Mouse (Mus musculus) liver, postnatal 0 days (tissue): ENCODE measurements at regions not wholly inside any gene's neighbourhood (a gene's known extent, or its start where the extent isn't known, plus 50 kb on each side); places are given as distances from the start of the nearest gene placed in this dataset.

Source experiments
- CTCF ChIP-seq: sonication (generic); IDR thresholded peaks from 2 replicates; pipeline ENCODE4 v1.5.1; 2016; ENCODE audit warnings: antibody characterized with exemption, low read depth
- EP300 ChIP-seq: IDR thresholded peaks from 2 replicates; pipeline ENCODE4 v1.6.1; 2016; ENCODE audit warnings: antibody characterized with exemption, low read depth, mild to moderate bottlenecking

DNA sequence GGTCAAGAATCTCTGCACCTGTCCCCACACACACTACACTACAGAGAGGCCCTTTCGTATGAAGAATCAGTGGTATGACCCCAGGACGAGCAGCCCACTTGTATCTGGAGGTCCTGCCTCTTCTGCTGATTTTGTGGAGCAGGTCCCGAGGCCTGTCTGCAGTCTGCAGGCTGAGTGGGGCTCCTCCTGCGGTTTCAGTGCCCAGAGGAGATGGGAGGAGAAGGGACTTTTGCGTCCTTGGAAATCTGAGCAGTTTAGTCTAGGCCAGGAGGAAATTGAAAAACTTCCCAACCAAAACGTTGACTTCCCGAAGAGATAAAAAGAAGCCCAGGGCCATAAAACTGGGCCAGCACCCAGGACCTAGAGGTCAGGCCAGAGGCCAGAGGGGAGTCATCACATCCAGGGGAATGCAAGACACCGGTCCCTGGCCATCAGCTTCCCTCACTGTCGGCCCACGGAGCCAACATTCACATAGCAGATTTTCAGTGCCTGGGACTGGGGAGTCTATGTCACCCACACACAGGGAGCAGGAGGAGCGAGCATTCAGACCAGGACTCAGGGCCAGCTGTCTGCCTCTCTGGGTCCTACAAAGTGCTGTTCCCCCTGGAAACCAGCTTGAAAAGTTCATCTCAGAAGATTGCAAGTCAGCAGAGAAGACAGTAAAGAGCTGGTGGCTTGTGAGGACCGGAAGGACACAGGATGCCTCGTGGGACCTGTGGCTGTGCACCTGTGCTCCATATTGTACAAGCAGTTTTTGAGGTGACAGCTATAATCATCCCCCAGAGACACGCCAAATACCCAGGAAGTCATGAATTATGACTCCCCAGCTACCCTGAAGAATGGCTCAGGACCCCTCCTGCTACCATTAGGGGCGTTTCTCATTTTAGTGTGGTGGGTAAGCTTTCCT is 65.5 kb upstream of the Egflam start:
- TF ChIP-seq CTCF (no peak), EP300 (no peak)
